Mouse (Mus musculus): ENCODE measurements around the gene Nprl2.

DNA sequence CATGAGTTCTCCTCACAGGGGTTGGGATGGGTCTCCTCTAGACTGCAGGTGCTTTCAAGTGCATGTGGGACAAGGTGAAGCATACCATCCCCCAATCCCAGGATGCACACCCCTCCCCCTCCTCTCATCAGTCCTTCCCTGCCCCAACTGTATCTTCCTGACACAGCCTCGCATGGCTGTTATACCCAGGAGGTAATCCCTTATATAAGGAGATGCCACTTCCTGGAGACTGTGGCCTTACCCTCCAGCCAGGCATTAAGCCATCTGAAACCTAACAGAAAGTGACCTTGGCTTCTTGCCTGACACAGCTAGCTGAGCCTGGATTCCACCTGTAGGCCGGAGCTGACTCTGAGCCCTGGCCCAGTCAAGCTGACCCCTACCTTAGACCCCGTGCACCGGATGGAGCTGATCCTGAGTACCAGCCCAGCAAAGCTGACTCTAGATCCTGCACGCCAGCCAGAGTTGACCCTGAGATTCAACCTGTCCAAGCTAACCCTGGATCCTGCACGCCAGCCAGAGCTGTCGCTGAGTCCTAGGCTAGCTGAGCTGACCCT is 40.6 kb downstream of the Nprl2 start:
- TF ChIP-seq CTCF (IDR thresholded peaks at IDR 0.05; ENCODE audit: control insufficient read depth, insufficient read depth, insufficient replicate concordance, low read depth, low read length), result no peak
- no peak for TF ChIP-seq POLR2A (IDR thresholded peaks at IDR 0.05; ENCODE audit: control insufficient read depth, low read depth, low read length)
